Mouse (Mus musculus) lung, adult 2 months (tissue): ENCODE data around the gene Notch3.

Experiments used
- CTCF ChIP-seq: fragments of 200-500 bp; IDR thresholded peaks from 2 replicates; pipeline ENCODE4 v1.5.1; 2011; ENCODE audit warnings: mild to moderate bottlenecking, low read length, control low read depth; ENCODE audit not compliant: insufficient read depth
- POLR2A ChIP-seq: fragments of 200-500 bp; IDR thresholded peaks from 2 replicates; pipeline ENCODE4 v1.6.1; 2011; ENCODE audit warnings: low read depth, mild to moderate bottlenecking, control low read depth, low read length, borderline replicate concordance; ENCODE audit errors: extremely low read depth

DNA sequence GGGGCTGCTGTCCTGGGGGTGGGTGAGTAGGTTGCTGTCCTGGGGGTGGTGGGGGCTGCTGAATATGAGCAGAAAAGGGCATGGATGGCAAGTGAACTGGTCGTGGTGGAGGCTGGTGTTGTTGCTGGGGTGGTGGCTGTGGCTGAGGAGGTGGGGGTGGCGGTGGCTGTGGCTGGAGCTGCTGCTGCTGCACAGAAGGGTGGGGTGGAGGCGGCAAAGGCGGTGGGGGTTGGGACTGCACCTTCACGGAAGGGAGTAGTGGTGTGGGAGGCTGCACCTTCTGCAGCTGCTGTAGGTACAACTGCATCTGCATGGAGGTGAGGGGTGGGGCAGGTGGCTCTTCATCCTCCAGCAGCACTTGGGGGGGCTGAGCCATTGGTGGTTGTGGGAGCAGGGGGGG is 34.4 kb upstream of the Notch3 start:
- TF ChIP-seq CTCF, result no peak
- TF ChIP-seq POLR2A, result no peak
